Mouse (Mus musculus) A20 (cell line): Measurements from ENCODE around the gene Aox2.
A peak's percentile ranks its signal among the peaks of the same experiment; 100 is the strongest.
"Not testable (repeated sequence)": the region's sequence is repeated elsewhere in the genome, so short reads cannot be mapped to it uniquely, and the experiment has no call there.

Experiments used
- DNase-seq: peaks from one replicate; pipeline ENCODE4 v3.0.0-alpha.2; 2011; ENCODE audit warnings: low read depth, low spot score

Gene Aox2

GRCm38 (mm10) chr1:58344570-58344969 lies 66.4 kb downstream of the Aox2 start:
- peak; percentile 4 for DNase-seq

- DNase-seq: no peak
Measured at GRCm38 (mm10) chr1:58346159-58346558, 68.0 kb downstream of the Aox2 start.

- peak; percentile 53 for DNase-seq
Measured at GRCm38 (mm10) chr1:58348712-58349111, 70.6 kb downstream of the Aox2 start.

- no peak for DNase-seq
Measured at GRCm38 (mm10) chr1:58353238-58353893, 75.2 kb downstream of the Aox2 start.

GRCm38 (mm10) chr1:58358958-58359901 lies 81.1 kb downstream of the Aox2 start:
- DNase-seq: no peak

GRCm38 (mm10) chr1:58362296-58362695 lies 84.2 kb downstream of the Aox2 start:
- DNase-seq: no peak

GRCm38 (mm10) chr1:58364551-58364950 lies 86.4 kb downstream of the Aox2 start:
- no peak for DNase-seq

- no peak for DNase-seq
Measured at GRCm38 (mm10) chr1:58365829-58366228, 87.7 kb downstream of the Aox2 start.

- no peak for DNase-seq
Measured at GRCm38 (mm10) chr1:58366737-58367471, 88.8 kb downstream of the Aox2 start.

- DNase-seq: no peak
Measured at GRCm38 (mm10) chr1:58369716-58370115, 91.6 kb downstream of the Aox2 start.

GRCm38 (mm10) chr1:58374266-58374665 lies 96.1 kb downstream of the Aox2 start:
- not testable (repeated sequence) for DNase-seq

GRCm38 (mm10) chr1:58375574-58376147 lies 97.5 kb downstream of the Aox2 start:
- DNase-seq: no peak

- no peak for DNase-seq
Measured at GRCm38 (mm10) chr1:58382586-58383281, 104.6 kb downstream of the Aox2 start.

- no peak for DNase-seq
Measured at GRCm38 (mm10) chr1:58391421-58392267, 113.5 kb downstream of the Aox2 start.

- no peak for DNase-seq
Measured at GRCm38 (mm10) chr1:58392268-58392651, 114.1 kb downstream of the Aox2 start.

- DNase-seq: peak; percentile 98
Measured at GRCm38 (mm10) chr1:58392652-58393283, 114.6 kb downstream of the Aox2 start, which contains the start of gene Bzw1. Bzw1 (plus strand) TSS chr1:58392898.

- DNase-seq: peak; percentile 72
Measured at GRCm38 (mm10) chr1:58393284-58394195, 115.4 kb downstream of the Aox2 start.

- peak; percentile 31 for DNase-seq
Measured at GRCm38 (mm10) chr1:58395341-58395740, 117.2 kb downstream of the Aox2 start.

- DNase-seq: no peak
Measured at GRCm38 (mm10) chr1:58396179-58396578, 118.1 kb downstream of the Aox2 start.
